ENCODE assay signal across 11 mouse cellular contexts in the genomic region with DNA sequence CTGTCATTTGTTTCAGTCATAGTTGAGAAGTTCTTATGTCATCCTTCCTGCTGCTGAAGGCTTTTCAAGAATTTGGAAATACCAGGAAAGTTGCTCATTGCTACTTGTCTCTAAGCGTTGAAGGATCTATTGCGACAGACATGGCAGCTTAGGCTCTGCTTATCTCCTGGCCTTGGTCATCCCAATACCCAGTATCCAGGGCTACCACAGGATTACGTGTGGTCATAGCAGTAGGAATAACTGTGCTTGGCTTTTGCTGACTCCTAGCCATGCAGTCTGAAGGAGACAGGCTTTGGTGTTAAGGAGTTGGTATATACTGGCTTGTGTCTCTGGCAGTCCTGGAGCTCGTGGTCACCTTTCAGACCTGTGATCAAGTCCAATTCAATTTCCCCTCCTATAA. TPM values are rescaled to one million over a fixed set of nuclear protein-coding genes. Genes with fewer than 3 reads are reported as not detected.
DNase-seq lines count a peak whose midpoint lies in the region; ATAC-seq lines count a peak whose summit lies in the region.
"Had no signal": no experiment of that assay in that cellular context is flagged by ENCODE, and none has a peak within 500 bp of the region (broad histone marks: within the 10 kb centered on the region; RNA-seq: fewer than 3 reads in every experiment).

No protein-coding gene starts in this region.

- DNase-seq in heart, adult 18-20 months: peak; percentile 53 to 74
- no peak for DNase-seq in heart, adult 8-10 months (ENCODE audit: low spot score)
- DNase-seq in neural tube, embryonic 10.5 days (ENCODE audit: extremely low spot score, low spot score): no peak
- DNase-seq in urinary bladder, postnatal 14 days (ENCODE audit: low spot score): no peak
- no peak for DNase-seq in right cerebral cortex, postnatal 4 days

- no peak for ATAC-seq in neural tube, embryonic 13.5 days (ENCODE audit: low read depth)
- ATAC-seq in limb, embryonic 13.5 days (ENCODE audit: low FRiP score, low read depth): no peak
- ATAC-seq in stomach, embryonic 16.5 days (ENCODE audit: insufficient read depth, low FRiP score): no peak
- ATAC-seq: inflammation-experienced regulatory T-cells, adult 6 months had no signal

- no peak overlapping the region for H3K4me3 ChIP-seq in neural tube, embryonic 13.5 days
- no peak overlapping the region for H3K4me3 ChIP-seq in limb, embryonic 13.5 days
- no peak overlapping the region for H3K4me3 ChIP-seq in stomach, embryonic 16.5 days (replicated peaks; ENCODE audit: low read length)

- no peaks in the 10 kb centered on the region for H3K27me3 ChIP-seq in neural tube, embryonic 13.5 days
- no peaks in the 10 kb centered on the region for H3K27me3 ChIP-seq in limb, embryonic 13.5 days
- no peaks in the 10 kb centered on the region for H3K27me3 ChIP-seq in stomach, embryonic 16.5 days (ENCODE audit: control insufficient read depth, insufficient read depth, low read length)
- H3K27me3 ChIP-seq: CH12.LX had no signal

- H3K27ac ChIP-seq in neural tube, embryonic 13.5 days (replicated peaks): peak overlapping the region; percentile 49; the same call in 1 of the 2 replicates
- H3K27ac ChIP-seq in limb, embryonic 13.5 days: peak overlapping the region; percentile 72
- peak overlapping the region; percentile 88 for H3K27ac ChIP-seq in stomach, embryonic 16.5 days (ENCODE audit: low read length)

- H3K9me3 ChIP-seq in neural tube, embryonic 13.5 days: no peaks in the 10 kb centered on the region
- no peaks in the 10 kb centered on the region for H3K9me3 ChIP-seq in limb, embryonic 13.5 days
- H3K9me3 ChIP-seq in stomach, embryonic 16.5 days (replicated peaks; ENCODE audit: control insufficient read depth, low read length): no peaks in the 10 kb centered on the region

- peaks cover 60% of the 10 kb centered on the region for H3K36me3 ChIP-seq in neural tube, embryonic 13.5 days
- peaks cover 59% of the 10 kb centered on the region for H3K36me3 ChIP-seq in limb, embryonic 13.5 days
- 0 out of 2 replicates have a peak, but pooled peaks cover 3% of the 10 kb centered on the region for H3K36me3 ChIP-seq in stomach, embryonic 16.5 days (ENCODE audit: control insufficient read depth, insufficient read depth, low read length)

- no peak overlapping the region for H3K9ac ChIP-seq in neural tube, embryonic 13.5 days
- no peak overlapping the region for H3K9ac ChIP-seq in limb, embryonic 13.5 days
- H3K9ac ChIP-seq in stomach, embryonic 16.5 days (ENCODE audit: low read length): 0 out of 2 replicates have a peak overlapping the region, but pooled peaks have one; percentile 18

- H3K4me1 ChIP-seq in neural tube, embryonic 13.5 days (replicated peaks): no peaks in the 10 kb centered on the region
- H3K4me1 ChIP-seq in limb, embryonic 13.5 days: peaks cover 7% of the 10 kb centered on the region
- 0 out of 2 replicates have a peak, but pooled peaks cover 11% of the 10 kb centered on the region for H3K4me1 ChIP-seq in stomach, embryonic 16.5 days (ENCODE audit: control insufficient read depth, insufficient read depth, low read length)

- 92% methylated on average over 4 of the region's 4 CpGs for WGBS in neural tube, embryonic 13.5 days
- WGBS in limb, embryonic 13.5 days: 87% methylated on average over 4 of the region's 4 CpGs
- 77% methylated on average over 4 of the region's 4 CpGs for WGBS in stomach, embryonic 16.5 days

- no peak overlapping the region for H3K4me2 ChIP-seq in neural tube, embryonic 13.5 days
- H3K4me2 ChIP-seq in limb, embryonic 13.5 days (replicated peaks): no peak overlapping the region
- H3K4me2 ChIP-seq in stomach, embryonic 16.5 days (ENCODE audit: low read depth, low read length): no peak overlapping the region

RNA-seq across cellular contexts. Expression of a gene that starts 32.8 kb away (rescaled TPM):
- total RNA-seq in heart, adult 18-20 months (2021): 1 to 10 TPM; 1.3 to 1.5 TPM
- 1 to 10 TPM in 2 of 4 experiments, under 1 TPM in 2; 0.73 to 1.3 (median 1.0) TPM for total RNA-seq in heart, adult 8-10 months (2022)
- polyA plus RNA-seq in neural tube, embryonic 13.5 days (2015; fragmentation: Nextera tagmentation; extraction: Ambion mirVana): 0.68 and 0.75 TPM in 2 replicates
- polyA plus RNA-seq in limb, embryonic 13.5 days (2015; fragmentation: Nextera tagmentation; extraction: Ambion mirVana): 1.2 and 1.5 TPM in 2 replicates
- polyA plus RNA-seq in stomach, embryonic 16.5 days (2015; fragmentation: Nextera tagmentation; extraction: Ambion mirVana): 0.74 and 1.2 TPM in 2 replicates

RNA-seq across cellular contexts. Expression of a gene that starts 39.2 kb away (rescaled TPM):
- 1 to 10 TPM; 7.0 to 7.4 TPM for total RNA-seq in heart, adult 18-20 months (2021)
- total RNA-seq in heart, adult 8-10 months (2022): 1 to 10 TPM; 5.5 to 7.5 (median 7.1) TPM
- polyA plus RNA-seq in neural tube, embryonic 13.5 days (2015; fragmentation: Nextera tagmentation; extraction: Ambion mirVana): 12.5 and 13.4 TPM in 2 replicates
- polyA plus RNA-seq in limb, embryonic 13.5 days (2015; fragmentation: Nextera tagmentation; extraction: Ambion mirVana): 13.9 and 14.3 TPM in 2 replicates
- polyA plus RNA-seq in stomach, embryonic 16.5 days (2015; fragmentation: Nextera tagmentation; extraction: Ambion mirVana): 20.0 and 20.8 TPM in 2 replicates

RNA-seq across cellular contexts. Expression of a gene that starts 44.3 kb away (rescaled TPM):
- 10 to 100 TPM; 13.2 to 15.1 TPM for total RNA-seq in heart, adult 18-20 months (2021)
- total RNA-seq in heart, adult 8-10 months (2022): 10 to 100 TPM; 10.8 to 14.2 (median 11.6) TPM
- polyA plus RNA-seq in neural tube, embryonic 13.5 days (2015; fragmentation: Nextera tagmentation; extraction: Ambion mirVana): 1.0 and 1.7 TPM in 2 replicates
- 1.4 and 1.9 TPM in 2 replicates for polyA plus RNA-seq in limb, embryonic 13.5 days (2015; fragmentation: Nextera tagmentation; extraction: Ambion mirVana)
- polyA plus RNA-seq in stomach, embryonic 16.5 days (2015; fragmentation: Nextera tagmentation; extraction: Ambion mirVana): 1.4 and 1.5 TPM in 2 replicates
- total RNA-seq: megakaryocyte-erythroid progenitor cell, adult 5-6 weeks had no signal

Comparison
In these comparisons a context has a peak if more than half of its experiments do, and no peak if none do; other contexts are left out.
1. DNase-seq: peak in heart, adult 18-20 months (2 of 2); none in heart, adult 8-10 months (single experiment), neural tube, embryonic 10.5 days (single experiment), urinary bladder, postnatal 14 days (single experiment) and right cerebral cortex, postnatal 4 days (single experiment).
2. Peak in every context shown above with its lines, with median percentiles within 50 percentile points of each other: H3K27ac ChIP-seq.